Mouse (Mus musculus) duodenum, adult 2 months (tissue): ENCODE measurements around the gene Gpr84. TPM values are rescaled to one million over a fixed set of nuclear protein-coding genes. Genes with fewer than 3 reads are reported as not detected.

Source experiments
- polyA plus RNA-seq: library from polyadenylated mRNA; depleted of rRNA; stranded (reverse); fragments of >200 nt; gene quantifications from 2 replicates; pipeline ENCODE4 v1.2.3, GENCODE M21; 2012; ENCODE audit warnings: low replicate concordance; rRNA removed

Gpr84 gene
- 0.26 TPM in 1 of 2 replicates, not detected in the other for polyA plus RNA-seq

GRCm38 (mm10) chr15:103310365-103310910 lies at the start of gene Gpr84:
Gpr84 (minus strand) TSS chr15:103310612.

GRCm38 (mm10) chr15:103339961-103340337 lies 29.5 kb upstream of the Gpr84 start, which contains the start of gene Zfp385a:
Zfp385a (minus strand) TSS chr15:103340093.

GRCm38 (mm10) chr15:103272419-103273279 lies 37.8 kb downstream of the Gpr84 start, which contains the start of gene Copz1:
Copz1 (plus strand) TSS chr15:103272714.

Other genes starting within 250 kb of the Gpr84 start
- 6.7 and 12.1 TPM in 2 replicates for gene Smug1, start 143.5 kb downstream of the Gpr84 start, polyA plus RNA-seq
- 1.2 and 2.5 TPM in 2 replicates for gene Cbx5, start 70.8 kb downstream of the Gpr84 start, polyA plus RNA-seq
- gene Hnrnpa1, start 70.2 kb downstream of the Gpr84 start, polyA plus RNA-seq: 9.0 and 9.4 TPM in 2 replicates
- gene Nfe2, start 52.2 kb downstream of the Gpr84 start, polyA plus RNA-seq: 0.39 and 1.4 TPM in 2 replicates
- gene Copz1, start 37.9 kb downstream of the Gpr84 start, polyA plus RNA-seq: 78.5 and 114 TPM in 2 replicates
- 7.2 and 8.2 TPM in 2 replicates for gene Zfp385a, start 29.5 kb upstream of the Gpr84 start, polyA plus RNA-seq
- 8.3 and 11.9 TPM in 2 replicates for gene Itga5, start 56.2 kb upstream of the Gpr84 start, polyA plus RNA-seq
- not detected in 2 replicates for gene Gtsf1, start 119.9 kb upstream of the Gpr84 start, polyA plus RNA-seq
- not detected in 2 replicates for gene Gtsf2, start 137.9 kb upstream of the Gpr84 start, polyA plus RNA-seq
- 3.0 and 4.2 TPM in 2 replicates for gene Nckap1l, start 143.2 kb upstream of the Gpr84 start, polyA plus RNA-seq
- gene Pde1b, start 192.4 kb upstream of the Gpr84 start, polyA plus RNA-seq: 3.8 and 4.2 TPM in 2 replicates
- 2.8 and 7.8 TPM in 2 replicates for gene Ppp1r1a, start 227.4 kb upstream of the Gpr84 start, polyA plus RNA-seq